Mouse (Mus musculus): ENCODE measurements at regions not wholly inside any gene's neighbourhood (a gene's known extent, or its start where the extent isn't known, plus 50 kb on each side); places are given as distances from the start of the nearest gene placed in this dataset.

DNA sequence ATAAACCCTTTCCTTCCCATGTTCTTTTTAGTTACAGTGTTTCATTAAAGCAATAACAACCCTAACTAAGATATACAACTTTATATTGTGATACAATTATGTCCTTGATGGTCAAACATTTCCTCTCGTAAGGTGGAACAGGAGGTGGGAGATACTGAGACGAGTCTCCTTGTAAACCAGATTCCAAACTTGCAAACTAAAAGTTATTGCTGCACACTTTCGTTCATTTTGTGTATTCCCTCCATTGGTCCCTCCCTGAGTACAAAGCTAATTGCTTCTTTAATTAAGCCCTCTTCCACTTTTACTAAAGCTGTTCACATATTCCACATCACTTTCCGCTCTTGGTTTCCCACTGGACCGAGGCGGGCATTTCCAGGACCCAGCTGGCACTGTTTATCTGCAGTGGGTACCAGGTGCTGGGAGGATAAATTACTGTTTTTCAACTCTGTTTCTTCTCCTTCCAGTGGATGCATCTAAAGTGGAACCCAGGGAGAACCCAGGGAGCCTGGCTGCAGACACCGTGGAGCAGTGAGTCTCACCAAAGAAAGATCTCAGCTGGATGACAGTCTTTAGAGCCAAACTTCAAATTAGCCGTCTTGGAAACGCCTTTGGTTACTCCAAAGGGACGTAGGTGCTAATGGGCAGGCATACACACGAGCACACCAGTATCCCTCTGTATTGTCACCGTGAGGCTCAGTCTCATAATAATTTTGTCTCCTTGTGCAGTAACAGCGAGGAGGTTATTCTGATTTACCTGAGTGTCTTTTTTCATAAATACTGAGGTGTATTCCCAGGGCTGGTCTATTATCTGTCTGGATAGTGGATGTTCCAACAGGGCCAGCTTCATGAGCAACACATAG is 95.5 kb upstream of the Cpsf6 start:
- H3K4me1 ChIP-seq = peaks cover 16% of the 10 kb centered on the region
- WGBS = 80% methylated on average over 13 of the region's 13 CpGs
- no peaks in the 10 kb centered on the region for H3K36me3 ChIP-seq
- H3K9ac ChIP-seq = no peak overlapping the region
- no peak overlapping the region for H3K4me2 ChIP-seq (replicated peaks)
- no peak overlapping the region for H3K4me3 ChIP-seq
- no peak for ATAC-seq (ENCODE audit: low FRiP score, low read depth)
- H3K27ac ChIP-seq = no peak overlapping the region
- H3K27me3 ChIP-seq = no peaks in the 10 kb centered on the region
- peaks cover 6% of the 10 kb centered on the region for H3K9me3 ChIP-seq

DNA sequence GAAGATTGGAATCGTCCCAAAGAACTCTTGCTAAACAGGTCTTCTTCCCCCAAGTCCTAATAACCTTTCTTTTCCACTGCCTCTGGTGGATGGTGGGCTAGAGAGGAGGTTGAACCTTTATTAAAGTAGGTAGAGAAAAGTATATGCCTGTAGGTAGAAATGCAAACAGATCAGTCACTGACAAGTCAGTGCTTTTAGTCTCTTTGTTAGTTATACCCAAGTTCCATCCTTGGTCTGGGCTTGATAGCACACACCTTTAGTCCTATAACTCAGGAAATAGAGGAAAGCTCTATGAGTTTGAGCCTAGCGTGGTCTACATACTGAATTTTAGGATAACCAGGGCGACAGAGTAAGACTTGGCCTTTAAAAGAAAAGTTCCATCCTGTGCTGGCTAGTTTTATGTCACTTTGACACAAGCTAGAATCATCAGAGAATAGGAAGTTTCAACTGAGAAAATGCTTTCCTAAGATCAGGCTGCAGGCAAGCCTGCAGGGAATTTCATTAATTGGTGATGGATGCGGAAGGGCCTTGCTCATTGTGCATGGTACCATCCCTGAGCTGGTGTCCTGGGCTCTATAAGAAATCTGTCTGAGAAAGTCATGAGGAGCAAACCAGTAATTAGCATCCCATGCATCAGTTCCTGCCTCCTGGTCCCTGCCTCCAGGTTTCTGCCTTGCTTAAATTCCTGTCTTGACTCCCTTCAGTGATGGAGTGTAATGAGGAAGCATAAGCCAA is 94.7 kb upstream of the Cpsf6 start:
- Histone ChIP-seq H3K27me3 (no peaks in the 10 kb centered on the region), H3K9ac (no peak overlapping the region), H3K36me3 (no peaks in the 10 kb centered on the region), H3K4me2 (replicated peaks) (no peak overlapping the region), H3K4me1 (peaks cover 16% of the 10 kb centered on the region), H3K4me3 (no peak overlapping the region), H3K27ac (no peak overlapping the region), H3K9me3 (peaks cover 6% of the 10 kb centered on the region)
- ATAC-seq (ENCODE audit: low FRiP score, low read depth) = no peak
- 92% methylated on average over 4 of the region's 4 CpGs for WGBS

DNA sequence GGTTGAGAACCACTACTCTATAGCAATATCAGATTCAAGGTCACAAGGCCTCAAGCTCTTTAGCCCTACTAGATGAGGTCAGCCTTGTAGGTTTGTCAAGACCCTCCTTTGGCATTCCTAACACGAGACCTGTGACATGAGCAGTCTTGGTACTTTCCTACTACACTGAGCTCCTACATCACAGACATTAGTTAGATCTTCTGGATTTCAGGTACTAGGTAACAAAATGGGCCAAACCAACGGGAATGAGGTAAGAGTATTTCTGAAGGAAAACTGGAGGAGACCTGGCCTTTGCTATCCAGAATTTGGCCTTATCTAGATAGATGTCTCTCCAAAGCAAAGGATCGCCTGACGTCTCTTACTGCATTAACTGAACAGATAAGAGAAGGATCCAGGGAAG is 93.7 kb upstream of the Cpsf6 start:
- Histone ChIP-seq H3K4me1 (peaks cover 16% of the 10 kb centered on the region), H3K4me3 (no peak overlapping the region), H3K4me2 (replicated peaks) (no peak overlapping the region), H3K27me3 (no peaks in the 10 kb centered on the region), H3K36me3 (no peaks in the 10 kb centered on the region), H3K9ac (no peak overlapping the region), H3K9me3 (peaks cover 6% of the 10 kb centered on the region), H3K27ac (no peak overlapping the region)
- 92% methylated on average over 4 of the region's 4 CpGs for WGBS
- no peak for ATAC-seq (ENCODE audit: low FRiP score, low read depth)

DNA sequence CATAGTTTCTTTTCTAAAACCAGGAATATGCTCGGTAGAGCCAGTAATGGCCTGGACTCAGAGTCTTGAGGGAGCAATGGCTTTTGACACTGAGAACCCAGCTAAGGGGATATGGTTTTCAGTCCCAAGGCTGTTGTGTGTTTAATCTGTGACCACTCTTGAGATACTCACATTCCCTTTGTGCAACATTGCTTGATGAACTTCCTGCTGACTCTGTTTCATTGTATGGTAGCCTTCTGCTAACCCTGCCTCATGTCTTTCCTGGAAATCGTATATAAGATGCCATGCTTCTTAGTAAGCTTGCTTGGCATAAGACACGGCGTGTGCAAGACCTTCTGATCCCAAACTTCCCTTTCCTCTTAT is 92.7 kb upstream of the Cpsf6 start:
- Histone ChIP-seq H3K9me3 (peaks cover 6% of the 10 kb centered on the region), H3K27ac (no peak overlapping the region), H3K27me3 (no peaks in the 10 kb centered on the region), H3K4me3 (no peak overlapping the region), H3K4me2 (replicated peaks) (no peak overlapping the region), H3K9ac (no peak overlapping the region), H3K36me3 (no peaks in the 10 kb centered on the region), H3K4me1 (peaks cover 16% of the 10 kb centered on the region)
- ATAC-seq (ENCODE audit: low FRiP score, low read depth) = no peak
- WGBS = 78% methylated on average over 4 of the region's 4 CpGs

DNA sequence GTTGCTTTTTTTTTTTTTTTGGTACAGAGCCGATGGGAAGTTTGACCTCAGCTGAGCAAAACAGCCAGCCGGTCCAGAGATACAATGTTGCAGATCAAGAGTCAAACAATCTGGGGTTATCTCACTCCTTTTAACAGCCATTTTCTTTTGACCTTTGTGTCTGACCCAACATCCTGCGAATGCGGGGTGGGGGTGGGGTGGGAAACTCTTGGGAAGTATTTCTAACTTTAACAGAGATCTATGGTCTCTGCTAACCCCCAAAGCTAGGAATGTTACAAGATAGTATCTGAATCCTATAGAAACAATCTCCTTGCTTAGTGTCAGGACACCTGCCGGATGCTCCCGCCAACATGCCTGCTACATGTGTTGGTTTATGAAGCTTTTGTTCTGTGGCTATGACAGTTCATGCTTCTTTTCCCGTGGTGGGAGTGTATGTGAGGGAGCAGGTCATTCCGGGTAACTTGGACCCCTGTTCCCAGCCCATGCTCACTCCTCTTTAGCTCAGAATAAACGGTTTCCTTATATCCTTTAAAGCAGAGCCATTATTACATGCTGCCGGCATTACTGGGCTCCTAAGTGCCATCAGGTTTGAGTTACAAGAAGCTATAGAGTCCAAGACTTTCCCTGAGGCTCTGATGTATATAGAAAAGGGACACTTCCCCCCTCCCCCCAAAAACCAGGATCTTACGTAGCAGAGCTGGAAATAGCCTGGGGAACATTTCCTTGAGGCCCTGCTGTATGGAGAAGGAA is 92.2 kb upstream of the Cpsf6 start:
- Histone ChIP-seq H3K9me3 (peaks cover 6% of the 10 kb centered on the region), H3K36me3 (no peaks in the 10 kb centered on the region), H3K4me1 (peaks cover 16% of the 10 kb centered on the region), H3K4me2 (replicated peaks) (no peak overlapping the region), H3K27me3 (no peaks in the 10 kb centered on the region), H3K4me3 (no peak overlapping the region), H3K27ac (no peak overlapping the region), H3K9ac (no peak overlapping the region)
- no peak; the same call in 1 of the 2 replicates for ATAC-seq (ENCODE audit: low FRiP score, low read depth)
- WGBS = 39% methylated on average over 11 of the region's 11 CpGs

DNA sequence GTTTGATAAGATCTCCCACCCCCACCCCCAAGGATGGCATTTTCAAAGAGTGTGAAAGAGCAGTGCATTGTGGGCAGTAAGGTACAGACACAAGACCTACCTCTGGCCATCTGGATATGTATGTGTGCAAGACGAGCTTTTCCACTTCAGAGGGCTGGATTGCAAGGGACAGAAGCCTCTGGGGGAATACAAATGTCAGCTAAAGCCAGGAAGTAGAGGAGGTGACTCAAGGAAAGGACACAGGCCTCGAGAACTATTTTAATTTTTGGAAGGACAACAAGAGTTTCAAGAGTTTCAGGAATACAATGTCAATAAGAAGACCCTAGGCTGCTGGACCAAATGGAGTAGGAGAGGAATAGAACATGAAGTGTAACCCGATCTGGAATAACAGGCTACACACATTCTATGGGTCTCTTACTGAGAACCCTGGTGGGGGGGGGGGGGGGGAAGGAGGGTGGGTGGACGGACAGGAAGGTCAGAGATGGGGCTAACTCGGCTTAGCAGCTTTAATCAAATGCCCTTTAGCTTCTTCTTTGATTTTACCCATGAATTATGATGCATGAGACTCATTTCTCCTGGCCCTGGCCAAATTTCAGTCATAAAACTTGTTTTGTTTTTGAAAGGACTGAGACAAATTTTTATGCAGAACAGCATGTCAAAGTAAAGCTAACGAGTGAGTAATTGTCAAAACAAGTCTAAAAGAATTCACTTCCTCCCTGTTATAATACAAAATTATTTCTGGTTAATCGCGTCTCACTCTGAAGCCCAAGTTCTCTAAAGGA is 91.4 kb upstream of the Cpsf6 start:
- WGBS = 35% methylated on average over 8 of the region's 8 CpGs
- H3K36me3 ChIP-seq = no peaks in the 10 kb centered on the region

DNA sequence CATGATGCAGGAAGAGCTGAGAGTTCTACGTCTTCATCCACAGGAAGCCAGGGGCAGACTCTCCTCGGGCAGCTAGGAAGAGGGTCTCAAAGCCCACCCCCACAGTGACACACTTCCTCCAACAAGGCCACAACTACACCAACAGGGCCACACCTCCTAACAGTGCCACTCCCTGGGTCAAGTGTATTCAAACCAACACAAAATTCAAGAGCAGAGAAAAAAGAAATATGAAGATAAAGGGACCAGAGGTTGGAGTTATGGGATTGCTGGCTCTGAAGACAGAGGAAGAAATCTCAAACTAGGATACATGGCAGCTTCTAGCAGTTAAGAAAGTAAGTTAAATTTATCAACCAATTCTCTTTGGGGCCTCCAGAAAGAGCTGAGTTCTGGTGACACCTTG is 90.7 kb upstream of the Cpsf6 start:
- ATAC-seq (ENCODE audit: low FRiP score, low read depth) = no peak
- Histone ChIP-seq H3K36me3 (no peaks in the 10 kb centered on the region), H3K4me1 (peaks cover 16% of the 10 kb centered on the region), H3K4me3 (no peak overlapping the region), H3K27me3 (no peaks in the 10 kb centered on the region), H3K4me2 (replicated peaks) (no peak overlapping the region), H3K9ac (no peak overlapping the region), H3K27ac (no peak overlapping the region), H3K9me3 (peaks cover 6% of the 10 kb centered on the region)
- 85% methylated on average over 2 of the region's 2 CpGs for WGBS

More for the DNA sequence above, 91.4 kb upstream of the Cpsf6 start:
- Histone ChIP-seq H3K27ac (no peak overlapping the region), H3K4me3 (no peak overlapping the region), H3K9me3 (peaks cover 6% of the 10 kb centered on the region), H3K4me1 (peaks cover 16% of the 10 kb centered on the region), H3K4me2 (replicated peaks) (no peak overlapping the region), H3K27me3 (no peaks in the 10 kb centered on the region), H3K9ac (no peak overlapping the region)
- no peak for ATAC-seq (ENCODE audit: low FRiP score, low read depth)

DNA sequence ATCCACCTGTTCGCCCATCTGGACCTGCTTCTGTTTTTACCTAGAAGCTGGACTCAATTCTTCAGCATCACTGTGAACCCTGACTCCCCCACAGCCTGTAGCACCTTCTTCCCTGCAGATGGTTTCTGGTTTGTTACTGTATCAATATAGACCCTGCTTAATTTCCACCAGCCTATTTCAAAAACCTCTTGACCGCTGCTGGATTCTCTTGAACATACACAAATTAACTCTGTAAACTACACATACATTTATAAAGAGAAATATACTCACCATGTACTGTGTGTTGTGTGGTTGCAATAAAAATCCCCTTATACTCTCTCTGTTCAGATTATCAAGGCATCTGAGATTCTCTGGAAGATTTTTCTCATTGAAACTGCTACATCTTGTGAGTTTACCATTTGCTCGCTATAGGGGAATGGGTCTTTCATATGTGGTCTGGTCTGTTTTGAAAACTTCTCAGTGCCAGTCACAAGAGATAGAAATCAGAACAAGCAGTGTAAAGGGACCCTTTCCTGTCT is 89.8 kb upstream of the Cpsf6 start:
- Histone ChIP-seq H3K36me3 (no peaks in the 10 kb centered on the region), H3K4me2 (replicated peaks) (no peak overlapping the region), H3K9ac (no peak overlapping the region), H3K4me3 (no peak overlapping the region), H3K4me1 (peaks cover 16% of the 10 kb centered on the region), H3K27ac (no peak overlapping the region), H3K27me3 (no peaks in the 10 kb centered on the region), H3K9me3 (peaks cover 6% of the 10 kb centered on the region)
- 92% methylated on average over 3 of the region's 3 CpGs for WGBS
- ATAC-seq (ENCODE audit: low FRiP score, low read depth) = no peak

DNA sequence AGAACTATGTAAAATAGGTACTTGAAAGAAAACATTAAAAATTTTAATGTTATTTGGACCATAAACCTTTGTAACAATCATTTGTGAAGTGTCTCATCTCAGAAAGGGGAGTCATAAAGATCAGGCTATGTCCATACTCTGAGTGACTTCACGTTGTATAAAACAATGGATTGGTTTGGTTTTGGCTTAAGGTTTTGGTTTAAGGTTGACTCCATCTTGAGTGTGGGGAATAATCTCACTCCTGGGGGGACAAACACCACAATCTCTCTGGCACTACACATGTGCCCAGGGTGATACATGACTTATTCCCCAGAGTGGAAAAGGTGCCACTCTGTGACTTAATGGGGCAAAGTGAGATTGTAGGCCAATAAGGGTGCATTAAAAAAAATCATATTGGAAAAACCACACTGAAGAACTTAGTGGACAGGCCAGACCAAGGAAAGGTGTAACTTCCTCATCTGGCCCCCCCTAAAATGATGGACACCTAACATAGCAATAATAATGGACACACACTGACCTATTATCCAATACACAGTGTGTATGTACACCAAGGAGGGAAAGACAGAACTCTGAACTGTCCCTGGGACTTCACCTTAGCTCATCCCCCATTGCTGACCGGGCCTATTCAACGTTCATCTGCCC is 89.2 kb upstream of the Cpsf6 start:
- peaks cover 4% of the 10 kb centered on the region for H3K9me3 ChIP-seq
- H3K36me3 ChIP-seq = no peaks in the 10 kb centered on the region
- H3K4me2 ChIP-seq (replicated peaks) = no peak overlapping the region
- no peak for ATAC-seq (ENCODE audit: low FRiP score, low read depth)
- H3K9ac ChIP-seq = no peak overlapping the region
- no peak overlapping the region for H3K4me3 ChIP-seq
- WGBS = 88% methylated on average over 3 of the region's 3 CpGs
- no peak overlapping the region for H3K27ac ChIP-seq
- H3K4me1 ChIP-seq = peaks cover 16% of the 10 kb centered on the region
- no peaks in the 10 kb centered on the region for H3K27me3 ChIP-seq

DNA sequence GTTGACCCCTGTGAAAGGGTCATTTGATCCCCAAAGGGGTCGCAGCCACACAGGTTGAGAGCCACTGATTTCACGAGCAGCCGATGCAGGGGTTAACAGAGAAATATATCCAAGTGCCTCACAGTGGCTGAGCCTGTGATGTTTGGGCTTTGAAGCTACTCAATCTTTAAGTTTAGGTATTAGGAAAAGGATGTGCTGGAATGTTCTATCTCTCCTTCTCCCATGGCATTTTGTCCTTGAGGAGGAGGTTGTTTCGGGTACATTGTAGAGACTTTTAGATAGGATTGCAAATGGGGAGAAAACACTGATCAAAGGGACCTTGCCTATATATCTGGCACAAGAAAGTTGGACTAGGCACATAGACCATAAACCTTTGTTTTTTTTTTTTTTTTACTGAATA is 88.6 kb upstream of the Cpsf6 start:
- no peaks in the 10 kb centered on the region for H3K27me3 ChIP-seq
- WGBS = 74% methylated on average over 4 of the region's 4 CpGs

DNA sequence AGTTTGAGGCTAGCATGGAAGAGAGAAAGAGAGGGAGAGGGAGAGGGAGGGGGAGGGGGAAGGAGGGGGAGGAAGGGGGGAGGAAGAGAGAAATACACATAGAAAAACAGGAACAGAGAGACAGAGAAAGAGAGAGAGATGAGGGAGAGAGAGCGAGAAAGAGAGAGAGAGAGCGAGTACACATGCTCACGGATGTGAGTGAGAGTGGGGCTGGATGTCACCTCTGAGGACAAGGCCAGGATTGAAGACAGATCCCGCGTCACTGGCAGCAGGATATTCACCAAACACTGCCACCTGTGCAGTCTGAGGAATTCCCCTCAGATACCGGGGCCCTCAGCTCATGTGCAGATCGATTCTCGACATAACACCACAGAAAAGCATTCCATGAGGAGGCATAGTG is 87.3 kb upstream of the Cpsf6 start:
- Histone ChIP-seq H3K27me3 (no peaks in the 10 kb centered on the region), H3K9ac (no peak overlapping the region)
- 86% methylated on average over 8 of the region's 8 CpGs for WGBS

More for the DNA sequence above, 88.6 kb upstream of the Cpsf6 start:
- H3K9ac ChIP-seq = no peak overlapping the region
- H3K4me1 ChIP-seq = peaks cover 16% of the 10 kb centered on the region
- no peaks in the 10 kb centered on the region for H3K36me3 ChIP-seq
- no peak overlapping the region for H3K4me3 ChIP-seq
- ATAC-seq (ENCODE audit: low FRiP score, low read depth) = no peak
- H3K27ac ChIP-seq = no peak overlapping the region
- no peak overlapping the region for H3K4me2 ChIP-seq (replicated peaks)
- H3K9me3 ChIP-seq = no peaks in the 10 kb centered on the region

More for the DNA sequence above, 87.3 kb upstream of the Cpsf6 start:
- H3K4me1 ChIP-seq = peaks cover 12% of the 10 kb centered on the region
- no peaks in the 10 kb centered on the region for H3K9me3 ChIP-seq
- no peak overlapping the region for H3K27ac ChIP-seq
- H3K36me3 ChIP-seq = no peaks in the 10 kb centered on the region
- no peak for ATAC-seq (ENCODE audit: low FRiP score, low read depth)
- H3K4me3 ChIP-seq = no peak overlapping the region
- no peak overlapping the region for H3K4me2 ChIP-seq (replicated peaks)
